Mouse (Mus musculus): Measurements from ENCODE around the gene Ap2a1. TPM values are rescaled to one million over a fixed set of nuclear protein-coding genes. Genes with fewer than 3 reads are reported as not detected.
A peak's percentile ranks its signal among the peaks of the same experiment; 100 is the strongest.

Gene Ap2a1
- 55.5 and 56.8 TPM in 2 replicates for polyA plus RNA-seq (2015; fragmentation: Nextera tagmentation; extraction: Ambion mirVana)

DNA sequence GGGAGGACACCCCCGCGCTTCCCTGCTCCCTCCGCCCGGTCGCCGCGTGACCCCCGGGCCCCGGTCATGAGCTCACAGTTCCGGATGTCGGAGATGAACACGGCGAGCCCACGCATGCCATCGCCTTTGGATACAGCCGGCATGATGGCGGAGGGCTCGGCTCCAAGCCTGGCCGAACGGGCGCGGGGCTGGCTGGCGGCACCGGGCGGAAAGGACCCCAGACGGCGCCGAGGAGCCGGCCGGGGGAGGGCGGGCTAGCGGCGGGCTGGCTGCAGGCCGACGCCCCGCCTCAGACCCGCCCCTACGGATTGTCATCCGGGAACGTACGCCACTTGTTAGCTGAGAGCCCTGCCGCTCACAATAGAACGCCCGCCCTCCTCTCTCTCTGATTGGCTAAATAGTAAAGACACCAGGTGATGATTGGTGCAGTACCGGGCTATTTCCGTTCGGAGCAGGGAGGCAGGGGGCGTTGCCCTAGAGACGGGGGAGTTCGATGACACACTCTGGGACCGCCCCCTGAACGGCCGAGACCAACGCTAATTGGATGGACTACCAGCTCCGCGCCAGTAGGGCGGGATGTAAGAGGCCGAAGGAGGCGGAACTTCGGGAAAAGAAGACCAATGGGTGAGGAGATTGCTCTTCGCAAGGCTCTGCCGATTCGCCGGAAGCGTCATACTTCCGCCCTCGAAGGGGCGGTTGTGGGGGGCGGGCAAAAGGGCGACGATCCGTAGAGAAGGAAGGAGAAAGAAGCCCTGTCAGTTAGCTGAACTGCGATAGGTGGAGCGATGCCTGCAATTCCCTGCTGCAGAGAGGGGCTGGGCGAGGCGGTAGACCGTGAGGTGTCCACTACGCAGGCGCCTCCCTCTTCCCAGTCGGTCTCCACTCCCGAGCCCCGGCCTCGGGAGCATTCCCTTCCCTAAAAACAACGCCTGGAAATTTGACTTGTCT is at the start of gene Ap2a1:
Ap2a1 (minus strand) TSS at position 293 of the 948 bp plus-strand sequence.
- peak within 1 kb of the TSS; percentile 92 for H3K27ac ChIP-seq (replicated peaks)
- H3K4me3 ChIP-seq: peak within 1 kb of the TSS; percentile 96
- peak within 1 kb of the TSS; percentile 96 for H3K9ac ChIP-seq
- H3K9me3 ChIP-seq: no peaks in the 10 kb centered on the region
- H3K36me3 ChIP-seq: peaks cover 20% of the 10 kb centered on the region
- under 1% methylated on average over 84 of the region's 84 CpGs for WGBS
- no peaks in the 10 kb centered on the region for H3K27me3 ChIP-seq (replicated peaks)
- ATAC-seq (ENCODE audit: extremely low read depth, insufficient number of reproducible peaks, low FRiP score, low TSS enrichment): peak; percentile 99
- H3K4me2 ChIP-seq: peak within 1 kb of the TSS; percentile 86
- peaks cover 28% of the 10 kb centered on the region for H3K4me1 ChIP-seq

DNA sequence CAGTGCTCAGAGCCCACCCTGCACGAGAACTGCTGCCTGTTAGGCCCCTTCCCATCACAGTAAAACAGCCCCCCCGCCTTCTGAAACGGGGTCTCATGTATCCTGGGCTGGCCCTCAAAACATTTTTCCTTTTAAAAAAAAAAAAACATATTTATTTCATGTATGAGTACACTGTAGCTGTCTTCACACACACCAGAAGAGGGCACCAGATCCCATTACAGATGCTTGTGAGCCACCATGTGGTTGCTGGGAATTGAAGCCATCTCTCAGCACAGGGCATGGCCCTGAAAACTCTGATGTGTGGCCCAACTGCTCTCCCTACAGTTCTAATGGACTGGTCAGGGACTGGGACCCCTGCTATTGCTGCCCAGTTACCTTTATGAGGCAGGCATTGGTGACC is 49.0 kb upstream of the Ap2a1 start:
- no peak overlapping the region for H3K27ac ChIP-seq (replicated peaks)
- ATAC-seq (ENCODE audit: extremely low read depth, insufficient number of reproducible peaks, low FRiP score, low TSS enrichment): no peak
- no peaks in the 10 kb centered on the region for H3K27me3 ChIP-seq (replicated peaks)
- no peak overlapping the region for H3K4me2 ChIP-seq
- H3K4me1 ChIP-seq: peaks cover 18% of the 10 kb centered on the region
- H3K4me3 ChIP-seq: no peak overlapping the region
- WGBS: 93% methylated on average over 3 of the region's 3 CpGs
- no peaks in the 10 kb centered on the region for H3K9me3 ChIP-seq
- H3K9ac ChIP-seq: no peak overlapping the region
- H3K36me3 ChIP-seq: peaks cover 80% of the 10 kb centered on the region

- no peaks in the 10 kb centered on the region for H3K27me3 ChIP-seq (replicated peaks)
- peaks cover 49% of the 10 kb centered on the region for H3K36me3 ChIP-seq
- H3K9me3 ChIP-seq: no peaks in the 10 kb centered on the region
- no peak for ATAC-seq (ENCODE audit: extremely low read depth, insufficient number of reproducible peaks, low FRiP score, low TSS enrichment)
- H3K4me2 ChIP-seq: peak overlapping the region; percentile 76
- 0 out of 2 replicates have a peak overlapping the region, but pooled peaks have one; percentile 2 for H3K27ac ChIP-seq (replicated peaks)
- peak overlapping the region; percentile 54; the same call in 1 of the 2 replicates for H3K4me3 ChIP-seq
- WGBS: 23% methylated on average over 6 of the region's 6 CpGs
- peaks cover 31% of the 10 kb centered on the region for H3K4me1 ChIP-seq
- H3K9ac ChIP-seq: no peak overlapping the region
Measured at GRCm38 (mm10) chr7:44975117-44975419, 45.8 kb upstream of the Ap2a1 start.

GRCm38 (mm10) chr7:44974383-44975116 is 45.3 kb upstream of the Ap2a1 start, which contains the start of gene Cpt1c:
Gene Cpt1c (minus strand): TSS chr7:44974851.
- peaks cover 44% of the 10 kb centered on the region for H3K36me3 ChIP-seq
- H3K9ac ChIP-seq: peak within 1 kb of the TSS; percentile 77
- H3K27ac ChIP-seq (replicated peaks): peak within 1 kb of the TSS; percentile 60
- H3K9me3 ChIP-seq: no peaks in the 10 kb centered on the region
- H3K4me3 ChIP-seq: peak within 1 kb of the TSS; percentile 54
- peak within 1 kb of the TSS; percentile 76 for H3K4me2 ChIP-seq
- H3K4me1 ChIP-seq: peaks cover 35% of the 10 kb centered on the region
- no peaks in the 10 kb centered on the region for H3K27me3 ChIP-seq (replicated peaks)
- ATAC-seq (ENCODE audit: extremely low read depth, insufficient number of reproducible peaks, low FRiP score, low TSS enrichment): no peak
- 4% methylated on average over 22 of the region's 22 CpGs for WGBS

DNA sequence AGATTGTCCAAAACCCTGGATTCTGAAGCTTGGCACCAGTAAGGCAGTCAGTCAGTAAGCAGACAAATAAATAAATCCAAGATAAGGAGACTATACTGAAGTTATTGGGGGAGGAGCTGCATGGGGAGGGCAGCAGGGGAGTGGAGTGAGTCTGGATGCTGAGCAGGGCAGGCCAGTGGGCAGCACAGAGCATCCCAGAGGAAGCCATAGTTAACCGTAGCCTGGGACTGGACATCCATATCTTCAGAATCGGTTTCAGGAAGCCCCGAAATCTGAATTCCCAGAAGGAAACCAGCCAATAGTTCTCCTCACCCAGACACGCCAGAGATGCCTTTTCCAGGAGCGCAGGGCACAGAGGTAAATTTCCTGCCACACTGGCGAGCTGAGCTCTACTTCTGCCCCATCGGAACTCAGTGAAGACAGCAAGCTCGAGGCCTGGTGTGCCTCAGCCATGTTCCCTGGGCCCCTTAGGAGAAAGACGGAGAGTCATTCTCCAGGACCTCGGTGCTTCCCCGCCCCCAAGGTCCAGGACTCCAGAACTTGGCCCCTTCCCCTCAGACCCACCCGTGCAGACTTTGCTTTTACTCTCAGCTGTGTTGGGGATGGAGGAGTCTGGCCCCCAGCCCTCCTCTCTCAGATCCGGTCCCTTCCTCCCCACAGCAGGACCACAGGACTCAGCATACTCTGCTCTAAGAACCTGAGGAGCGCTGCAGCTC is 44.3 kb upstream of the Ap2a1 start:
- H3K4me3 ChIP-seq: peak overlapping the region; percentile 54
- H3K9ac ChIP-seq: peak overlapping the region; percentile 77
- H3K4me1 ChIP-seq: peaks cover 35% of the 10 kb centered on the region
- peaks cover 34% of the 10 kb centered on the region for H3K36me3 ChIP-seq
- no peak for ATAC-seq (ENCODE audit: extremely low read depth, insufficient number of reproducible peaks, low FRiP score, low TSS enrichment)
- 0 out of 2 replicates have a peak overlapping the region, but pooled peaks have one; percentile 0 for H3K27ac ChIP-seq (replicated peaks)
- 42% methylated on average over 14 of the region's 14 CpGs for WGBS
- H3K9me3 ChIP-seq: no peaks in the 10 kb centered on the region
- H3K27me3 ChIP-seq (replicated peaks): no peaks in the 10 kb centered on the region
- H3K4me2 ChIP-seq: peak overlapping the region; percentile 76

DNA sequence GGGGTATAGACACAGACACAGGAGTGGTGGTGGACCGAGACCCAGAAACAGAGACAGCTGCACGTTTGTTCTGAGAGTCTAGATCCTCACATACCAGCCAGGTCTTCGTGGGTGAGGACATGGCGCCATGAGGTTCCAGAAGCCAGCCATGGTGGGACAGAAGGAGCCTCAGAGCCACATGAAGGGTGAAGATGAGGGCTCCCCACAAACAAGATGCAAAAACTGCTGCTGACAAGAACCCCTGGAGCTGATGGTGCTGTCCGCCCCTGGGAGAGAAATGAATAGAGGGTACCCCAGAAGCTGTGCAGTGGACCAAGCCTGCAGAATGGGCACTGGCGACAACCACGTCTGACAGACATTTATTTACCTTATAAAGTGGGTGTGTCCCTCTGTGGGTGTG is 41.8 kb upstream of the Ap2a1 start:
- no peaks in the 10 kb centered on the region for H3K27me3 ChIP-seq (replicated peaks)
- WGBS: 79% methylated on average over 7 of the region's 7 CpGs
- peaks cover 18% of the 10 kb centered on the region for H3K36me3 ChIP-seq
- peaks cover 35% of the 10 kb centered on the region for H3K4me1 ChIP-seq
- H3K9me3 ChIP-seq: no peaks in the 10 kb centered on the region
- H3K4me3 ChIP-seq: peak overlapping the region; percentile 56
- no peak for ATAC-seq (ENCODE audit: extremely low read depth, insufficient number of reproducible peaks, low FRiP score, low TSS enrichment)
- peak overlapping the region; percentile 75 for H3K9ac ChIP-seq
- peak overlapping the region; percentile 79 for H3K4me2 ChIP-seq
- no peak overlapping the region; the same call in 1 of the 2 replicates for H3K27ac ChIP-seq (replicated peaks)

GRCm38 (mm10) chr7:44970231-44970691 is 41.0 kb upstream of the Ap2a1 start:
- peak overlapping the region; percentile 75 for H3K9ac ChIP-seq
- H3K27ac ChIP-seq (replicated peaks): peak overlapping the region; percentile 74
- peaks cover 17% of the 10 kb centered on the region for H3K36me3 ChIP-seq
- H3K9me3 ChIP-seq: no peaks in the 10 kb centered on the region
- H3K4me1 ChIP-seq: peaks cover 35% of the 10 kb centered on the region
- no peaks in the 10 kb centered on the region for H3K27me3 ChIP-seq (replicated peaks)
- under 1% methylated on average over 36 of the region's 36 CpGs for WGBS
- H3K4me2 ChIP-seq: peak overlapping the region; percentile 79
- ATAC-seq (ENCODE audit: extremely low read depth, insufficient number of reproducible peaks, low FRiP score, low TSS enrichment): peak; percentile 89
- H3K4me3 ChIP-seq: peak overlapping the region; percentile 56

DNA sequence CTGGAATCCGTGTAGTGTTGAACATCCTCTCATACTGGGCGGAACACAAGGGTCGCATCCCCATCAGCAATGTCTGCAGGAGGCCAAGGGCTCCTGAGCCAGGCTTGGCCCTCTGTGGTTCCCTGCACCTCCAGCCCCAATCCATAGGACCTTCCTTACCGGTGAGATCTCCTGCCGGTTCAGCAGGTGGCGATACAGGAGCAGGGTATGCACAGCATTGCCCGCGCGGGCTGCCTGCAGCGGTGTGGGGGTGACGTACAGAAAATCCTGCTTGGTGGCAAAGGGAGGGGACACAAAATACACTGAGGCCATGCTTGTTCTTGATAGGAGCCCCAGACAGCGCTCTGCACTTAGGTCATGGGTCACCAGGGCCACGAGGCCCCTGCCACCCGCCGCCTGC is 37.3 kb upstream of the Ap2a1 start:
- Histone ChIP-seq H3K27ac (replicated peaks) (no peak overlapping the region), H3K9ac (no peak overlapping the region), H3K4me3 (no peak overlapping the region), H3K4me1 (peaks cover 16% of the 10 kb centered on the region), H3K36me3 (peaks cover 42% of the 10 kb centered on the region), H3K4me2 (no peak overlapping the region), H3K27me3 (replicated peaks) (no peaks in the 10 kb centered on the region), H3K9me3 (no peaks in the 10 kb centered on the region)
- ATAC-seq (ENCODE audit: extremely low read depth, insufficient number of reproducible peaks, low FRiP score, low TSS enrichment): no peak
- WGBS: 60% methylated on average over 15 of the region's 15 CpGs

GRCm38 (mm10) chr7:44965975-44966374 is 36.7 kb upstream of the Ap2a1 start:
- H3K27me3 ChIP-seq (replicated peaks): no peaks in the 10 kb centered on the region
- peaks cover 48% of the 10 kb centered on the region for H3K36me3 ChIP-seq
- no peak overlapping the region for H3K27ac ChIP-seq (replicated peaks)
- no peaks in the 10 kb centered on the region for H3K9me3 ChIP-seq
- WGBS: 83% methylated on average over 7 of the region's 7 CpGs
- H3K9ac ChIP-seq: no peak overlapping the region
- no peak for ATAC-seq (ENCODE audit: extremely low read depth, insufficient number of reproducible peaks, low FRiP score, low TSS enrichment)
- H3K4me1 ChIP-seq: peaks cover 10% of the 10 kb centered on the region
- H3K4me3 ChIP-seq: no peak overlapping the region
- H3K4me2 ChIP-seq: no peak overlapping the region

DNA sequence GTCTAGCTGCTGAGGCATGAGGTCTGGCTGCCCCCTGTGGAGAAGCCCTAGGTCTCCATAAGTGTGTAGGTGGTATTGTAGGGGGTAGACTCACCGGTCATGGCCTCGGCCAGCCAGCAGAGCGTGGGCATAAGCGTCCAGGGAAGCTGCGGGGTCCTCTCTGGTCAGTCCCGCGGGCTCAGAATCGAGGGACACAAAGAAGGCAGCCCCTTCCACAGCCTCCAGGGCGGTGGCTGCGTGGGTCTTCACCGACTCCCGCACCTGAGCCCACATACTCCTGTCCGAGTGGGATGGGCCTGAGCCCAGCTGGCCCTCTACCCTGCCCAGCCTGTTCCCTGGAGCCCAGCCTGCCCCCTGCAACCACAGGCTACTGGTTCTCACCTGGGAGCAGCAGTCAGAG is 35.7 kb upstream of the Ap2a1 start:
- Histone ChIP-seq H3K36me3 (peaks cover 54% of the 10 kb centered on the region), H3K27me3 (replicated peaks) (no peaks in the 10 kb centered on the region), H3K4me3 (no peak overlapping the region), H3K9me3 (no peaks in the 10 kb centered on the region), H3K9ac (no peak overlapping the region), H3K4me2 (no peak overlapping the region), H3K27ac (replicated peaks) (no peak overlapping the region), H3K4me1 (peaks cover 4% of the 10 kb centered on the region; the same call in 1 of the 2 replicates)
- 91% methylated on average over 13 of the region's 13 CpGs for WGBS
- no peak for ATAC-seq (ENCODE audit: extremely low read depth, insufficient number of reproducible peaks, low FRiP score, low TSS enrichment)

DNA sequence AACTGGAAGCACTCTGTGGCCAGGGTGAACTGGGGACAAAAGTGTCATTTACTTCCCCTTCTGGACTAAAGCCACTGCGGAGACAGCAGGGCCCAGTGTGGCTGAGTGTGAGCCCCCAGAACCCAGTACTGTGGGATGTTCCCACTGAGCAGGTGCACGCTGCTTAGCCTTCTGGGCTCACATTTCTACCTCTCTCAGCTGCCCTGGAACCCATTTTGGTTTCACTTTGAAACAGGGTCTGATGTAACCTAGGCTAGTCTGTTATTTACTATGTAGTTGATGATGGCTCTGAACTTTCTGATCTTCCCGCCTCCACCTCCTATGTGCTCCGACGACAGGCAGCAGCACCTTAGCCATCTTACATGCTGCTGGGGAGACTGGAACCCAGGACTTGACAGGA is 33.5 kb upstream of the Ap2a1 start:
- Histone ChIP-seq H3K4me3 (no peak overlapping the region), H3K27me3 (replicated peaks) (no peaks in the 10 kb centered on the region), H3K27ac (replicated peaks) (no peak overlapping the region), H3K4me1 (no peaks in the 10 kb centered on the region), H3K9me3 (no peaks in the 10 kb centered on the region), H3K9ac (no peak overlapping the region), H3K36me3 (peaks cover 58% of the 10 kb centered on the region), H3K4me2 (no peak overlapping the region)
- ATAC-seq (ENCODE audit: extremely low read depth, insufficient number of reproducible peaks, low FRiP score, low TSS enrichment): 0 out of 2 replicates have a peak, but pooled peaks have one; percentile 28
- WGBS: 90% methylated on average over 5 of the region's 5 CpGs
